Mouse (Mus musculus) embryo, embryonic 11 days (tissue): Measurements from ENCODE around the gene Prrc2b.

Experiments
- DNase-seq: peaks from one replicate; pipeline ENCODE4 v3.0.0-alpha.2; 2015

Gene Prrc2b

DNA sequence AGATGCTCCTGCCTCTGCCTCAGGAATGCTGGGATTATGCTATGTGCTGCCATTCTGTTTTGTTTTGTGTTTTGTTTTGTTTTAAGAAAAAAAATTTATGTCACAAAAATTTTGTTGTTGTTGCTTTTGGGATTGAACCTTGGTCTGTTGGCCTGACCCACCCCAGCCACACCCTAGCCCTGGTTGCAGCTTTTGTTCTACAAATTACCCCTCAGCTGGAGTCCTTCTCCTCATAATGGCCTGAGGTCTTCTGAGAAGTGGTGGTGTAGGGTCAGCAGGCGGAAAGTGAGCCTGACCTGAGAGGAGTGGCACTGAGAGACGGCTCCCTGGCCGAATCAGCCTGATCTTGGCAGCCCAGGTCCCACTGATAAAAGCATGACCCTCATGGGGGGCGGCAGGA is 11.8 kb downstream of the Prrc2b start:
- no peak for DNase-seq

DNA sequence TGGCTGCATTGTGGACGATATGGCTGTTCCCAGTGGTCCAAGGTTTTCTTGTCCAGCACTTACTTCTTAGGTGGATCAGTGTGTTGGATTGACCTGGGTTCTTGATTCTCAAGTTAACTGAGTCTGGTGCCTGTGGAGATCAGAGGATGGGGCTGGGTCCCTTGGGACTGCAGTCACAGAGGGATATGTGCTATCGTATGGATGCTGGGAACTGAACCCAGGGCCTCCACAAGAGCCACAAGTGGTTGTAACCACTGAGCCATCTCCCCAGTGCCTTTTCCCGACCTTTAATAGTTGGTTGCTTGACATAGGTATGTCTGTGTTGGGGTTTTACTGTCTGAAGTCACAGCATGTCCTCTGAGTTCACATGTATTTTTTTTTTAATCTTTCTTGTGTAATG is 12.2 kb downstream of the Prrc2b start:
- DNase-seq: no peak

DNA sequence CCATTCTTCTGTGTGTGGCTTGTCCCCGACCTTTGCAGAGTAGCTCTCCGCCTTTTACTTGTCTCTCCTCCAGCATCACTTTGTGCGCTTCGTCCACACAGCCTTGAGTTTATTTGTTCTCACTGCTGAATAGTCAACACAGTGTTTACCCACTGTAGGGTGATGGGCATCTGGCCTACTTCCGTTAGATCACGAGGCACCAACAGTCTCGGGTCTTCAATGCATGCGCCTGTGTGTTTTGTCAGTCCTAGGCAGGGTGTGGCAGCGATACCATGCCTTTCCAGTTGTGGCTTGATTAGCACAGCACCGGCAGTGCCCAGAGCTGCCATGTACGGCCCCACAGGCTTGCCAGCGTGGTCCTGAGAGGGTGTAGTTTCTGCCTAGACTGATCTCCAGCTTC is 13.6 kb downstream of the Prrc2b start:
- DNase-seq: no peak

DNA sequence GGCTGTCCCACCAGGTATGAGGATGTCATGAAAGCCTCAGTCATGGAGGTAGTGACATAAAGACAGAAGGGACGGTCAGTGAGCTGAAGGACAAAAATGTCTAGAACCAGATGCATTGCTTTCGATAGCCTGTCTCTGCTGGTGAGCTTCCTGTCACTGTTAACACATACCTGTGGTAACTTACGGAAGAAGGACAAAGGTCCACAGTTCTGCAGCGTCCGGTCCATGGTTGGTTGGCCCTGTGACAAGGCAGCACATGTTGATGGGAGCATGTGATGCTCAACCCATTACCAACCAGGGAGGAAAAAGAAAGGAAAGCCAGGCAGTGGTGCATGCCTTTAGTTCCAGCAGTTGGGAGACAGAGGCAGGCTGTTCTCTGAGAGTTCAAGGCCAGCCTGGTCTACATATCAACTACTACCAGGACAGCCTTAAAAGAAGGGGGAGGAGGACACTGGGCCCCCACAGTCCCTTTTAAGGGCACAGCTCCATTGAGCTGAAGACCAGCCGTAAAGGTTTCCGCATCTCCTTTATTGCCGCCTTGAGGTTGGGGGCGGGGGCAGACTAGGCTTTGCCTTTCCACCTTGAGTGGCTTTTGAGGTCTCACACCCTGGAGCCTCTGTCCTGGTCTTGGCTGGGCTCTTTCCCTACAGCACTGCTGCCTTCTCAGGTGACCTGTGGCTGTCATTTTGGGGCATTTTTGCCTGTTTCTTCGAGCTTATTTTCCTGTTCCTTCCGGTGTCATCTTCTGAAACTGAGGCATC is 14.3 kb downstream of the Prrc2b start:
- no peak for DNase-seq

DNA sequence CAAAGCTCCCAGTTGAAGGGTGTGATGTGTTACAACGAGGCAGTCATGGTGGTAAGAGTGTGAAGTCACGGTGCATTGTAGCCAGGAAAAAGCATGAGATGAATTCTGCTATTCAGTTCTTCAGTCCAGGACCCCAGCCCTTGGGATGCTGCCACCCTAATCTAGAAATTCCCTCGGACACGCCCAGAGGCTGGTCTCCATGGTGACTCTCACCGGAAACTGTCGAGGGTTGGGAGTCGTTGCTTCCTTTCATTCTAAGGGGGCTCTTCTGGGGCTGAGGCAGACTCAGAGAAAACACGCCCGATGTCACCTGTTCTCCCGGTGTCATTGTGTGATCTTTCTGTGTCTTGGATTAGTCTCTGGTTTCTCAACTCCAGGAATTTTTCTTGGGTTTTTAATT is 15.7 kb downstream of the Prrc2b start:
- DNase-seq: peak; percentile 69

DNA sequence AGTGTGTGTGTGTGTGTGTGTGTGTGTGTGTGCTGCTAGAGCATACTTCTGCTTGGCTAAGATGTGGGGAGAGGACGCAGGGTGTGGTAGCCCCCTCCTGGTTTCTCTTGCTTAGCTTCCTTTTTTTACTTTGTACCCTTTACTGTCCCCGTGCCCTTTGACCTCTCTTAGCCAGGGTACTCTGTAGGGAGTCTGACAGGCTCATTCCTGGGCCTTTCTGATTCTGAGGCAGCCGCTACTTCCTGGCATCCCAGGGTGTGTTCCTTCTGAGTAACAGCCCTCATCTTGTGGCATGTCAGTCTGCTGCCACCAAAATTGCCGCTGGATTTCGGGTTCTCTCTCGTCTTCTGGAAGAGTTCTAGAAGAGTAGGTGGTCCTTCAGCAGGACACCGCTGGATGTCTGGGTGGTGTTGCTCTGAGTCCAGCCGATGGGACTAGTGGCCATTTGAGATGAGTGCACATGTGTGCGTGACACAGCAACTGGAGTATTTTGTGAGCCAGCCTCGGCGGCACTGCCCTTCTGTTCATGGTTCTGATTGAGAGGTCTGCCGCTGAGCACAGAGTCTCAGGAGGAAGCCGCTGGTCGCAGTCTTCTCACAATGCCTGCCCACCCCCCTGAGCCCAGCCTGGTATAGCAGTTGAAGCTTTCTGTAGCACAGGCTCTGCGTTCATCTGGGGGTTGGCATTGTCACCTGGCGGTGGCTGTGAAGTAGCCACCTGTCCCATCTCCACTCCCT is 16.3 kb downstream of the Prrc2b start:
- DNase-seq: peak; percentile 46

DNA sequence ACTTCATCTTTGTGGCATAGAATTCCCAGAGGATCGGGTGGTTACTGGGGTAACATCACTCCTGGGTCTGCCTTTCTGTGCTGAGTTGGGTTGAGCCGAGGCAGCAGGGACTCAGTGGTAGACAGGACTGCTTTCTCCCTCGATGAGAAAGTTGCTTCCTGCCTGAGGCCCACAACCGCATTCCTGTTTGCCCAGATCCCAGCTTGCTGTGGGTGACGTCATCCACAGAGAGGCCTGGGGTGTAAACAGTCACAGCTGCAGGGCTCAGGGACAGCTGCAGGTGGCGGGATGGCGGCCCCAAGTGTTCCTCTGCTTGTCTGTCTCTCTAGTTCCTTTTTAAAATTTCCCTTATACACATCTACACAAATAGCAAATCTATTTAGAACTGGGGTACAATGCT is 16.9 kb downstream of the Prrc2b start:
- peak; percentile 82 for DNase-seq

DNA sequence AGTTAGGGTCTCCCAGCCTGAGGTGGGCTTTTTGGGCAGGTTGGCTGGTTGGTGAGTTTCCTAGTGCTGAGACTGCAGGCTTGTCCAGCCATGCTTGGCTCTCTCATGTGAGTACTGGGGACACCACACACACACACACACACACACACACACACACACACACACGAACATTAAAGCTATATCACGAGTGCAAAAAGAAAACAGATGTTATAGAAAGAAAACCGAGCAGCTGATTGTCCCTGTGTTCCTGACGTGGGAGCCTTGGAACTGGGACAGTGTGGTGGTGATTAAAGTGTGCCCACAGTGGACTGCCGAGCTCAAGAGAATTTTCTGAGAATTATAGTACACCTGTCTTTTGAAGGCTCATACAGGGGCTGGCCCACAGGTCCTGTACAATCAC is 18.4 kb downstream of the Prrc2b start:
- no peak for DNase-seq

DNA sequence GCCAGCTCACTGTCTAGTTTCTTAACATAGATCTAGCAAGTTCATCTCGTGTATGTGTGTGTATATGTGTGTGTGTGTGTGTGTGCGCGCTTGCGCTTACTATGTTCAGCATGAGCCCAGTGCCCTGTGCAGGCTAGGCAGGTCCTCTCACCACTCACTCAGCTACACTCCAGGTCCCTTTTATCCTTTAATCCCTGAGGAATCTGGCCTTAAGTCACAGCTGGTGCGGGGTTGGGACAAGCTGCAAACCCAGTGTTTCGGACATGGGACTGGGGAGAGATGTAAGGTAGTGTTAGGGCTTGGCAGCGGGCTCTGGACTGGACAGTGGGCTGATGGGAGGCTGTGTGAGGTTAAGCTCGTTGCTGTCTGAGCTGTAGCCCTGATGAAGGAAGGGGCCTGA is 19.1 kb downstream of the Prrc2b start:
- DNase-seq: no peak

DNA sequence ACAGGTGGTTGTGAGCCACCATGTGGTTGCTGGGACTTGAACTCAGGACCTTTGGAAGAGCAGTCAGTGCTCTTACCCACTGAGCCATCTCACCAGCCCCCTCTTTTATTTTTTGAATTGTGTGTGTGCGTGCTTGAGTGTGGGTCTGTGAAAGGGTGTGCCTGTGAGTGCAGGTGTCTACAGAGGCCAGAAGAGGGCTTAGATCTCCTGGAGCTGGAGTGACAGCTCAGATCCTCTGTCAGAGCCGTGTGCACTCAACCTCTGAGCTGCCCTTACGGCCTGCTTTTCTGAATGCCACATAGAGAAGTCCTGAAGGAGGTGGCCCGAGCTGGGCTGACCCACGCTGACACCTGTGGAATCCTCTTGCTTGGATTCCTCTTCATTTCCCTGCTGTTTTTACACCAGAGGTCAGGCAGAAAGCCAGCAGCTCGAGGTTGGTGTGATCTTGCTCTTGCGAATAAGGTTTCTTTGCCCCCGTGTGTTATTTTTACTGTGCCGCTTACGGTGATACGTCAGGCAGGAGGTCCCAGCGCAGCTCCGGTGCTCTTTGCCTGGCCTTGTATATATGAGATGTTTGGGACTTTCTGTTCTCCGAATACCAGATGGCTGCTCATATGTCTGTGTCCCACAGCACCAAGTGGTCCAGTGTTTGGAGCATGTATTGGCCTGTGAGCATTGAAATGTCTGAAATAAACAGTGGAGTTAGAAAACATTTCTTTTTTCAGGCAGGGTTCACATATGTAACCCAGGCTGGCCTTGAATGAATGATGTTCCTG is 21.0 kb downstream of the Prrc2b start:
- no peak for DNase-seq

DNA sequence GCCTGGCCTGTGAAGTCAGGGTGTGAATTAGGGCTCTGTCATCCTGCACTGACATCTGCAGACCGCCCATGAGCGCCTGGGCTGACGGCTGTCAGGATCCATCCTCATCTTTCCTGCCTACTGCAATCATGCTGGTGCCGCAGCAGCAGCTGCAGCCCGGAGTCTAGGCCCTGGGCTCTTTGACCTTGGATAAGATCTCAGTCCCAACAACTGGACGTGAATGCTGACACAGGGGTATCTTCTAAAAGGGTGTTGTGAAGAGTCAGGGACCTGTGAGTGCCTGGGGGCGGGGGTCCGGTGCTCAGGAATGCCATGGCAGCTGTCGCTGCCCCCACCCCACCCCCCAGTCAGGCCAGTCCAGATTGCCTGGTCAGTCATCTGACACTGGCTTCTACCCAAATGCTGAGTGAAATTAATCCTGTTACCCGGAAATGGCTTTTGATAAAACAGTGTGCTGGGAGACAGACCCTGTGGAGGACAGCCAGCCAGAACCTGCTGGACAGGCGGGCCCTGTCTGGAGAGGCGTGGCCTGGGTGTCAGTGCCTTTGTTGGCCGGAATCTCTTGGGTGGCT is 23.4 kb downstream of the Prrc2b start:
- DNase-seq: peak; percentile 85

DNA sequence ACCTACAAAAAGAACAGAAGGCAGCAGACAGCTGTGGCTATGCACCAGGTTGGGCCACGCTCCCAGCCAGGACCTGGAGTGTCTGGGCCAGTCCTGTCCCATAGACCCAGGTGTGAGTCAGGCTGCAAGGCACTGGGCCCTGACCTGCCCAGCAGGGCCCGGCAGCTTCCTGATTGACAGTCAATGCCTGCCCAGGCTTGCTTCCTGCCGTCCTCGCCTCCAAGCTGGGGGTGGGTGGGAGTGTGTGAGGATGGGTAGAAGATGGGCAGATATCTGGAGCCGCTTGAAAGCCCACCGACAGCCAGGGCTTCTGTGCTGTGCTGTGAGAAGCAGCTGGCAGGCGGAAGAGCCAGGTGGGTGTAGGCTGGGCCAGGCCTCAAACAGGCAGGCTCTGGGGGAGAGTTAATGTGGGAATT is 24.2 kb downstream of the Prrc2b start:
- peak; percentile 37 for DNase-seq

DNA sequence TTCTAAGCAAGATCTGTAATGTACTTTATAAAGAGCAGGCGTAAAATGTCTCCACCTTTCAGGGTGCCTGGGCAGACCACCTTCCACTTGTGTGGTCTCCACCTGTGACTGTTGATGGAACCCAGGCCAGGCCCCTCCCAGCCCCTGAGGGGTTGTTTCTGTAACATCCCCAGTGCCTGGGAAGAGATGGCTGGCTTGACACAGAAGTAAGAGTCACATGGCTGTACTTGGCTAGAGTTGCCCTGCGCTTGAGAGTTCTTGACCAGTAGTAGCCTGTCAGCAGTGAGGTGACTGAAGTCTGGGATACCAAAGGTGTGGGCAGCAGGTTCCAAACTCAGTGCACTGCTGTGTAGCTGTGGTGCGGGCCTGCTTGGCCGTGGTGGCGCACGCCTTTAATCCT is 24.6 kb downstream of the Prrc2b start:
- DNase-seq: no peak

DNA sequence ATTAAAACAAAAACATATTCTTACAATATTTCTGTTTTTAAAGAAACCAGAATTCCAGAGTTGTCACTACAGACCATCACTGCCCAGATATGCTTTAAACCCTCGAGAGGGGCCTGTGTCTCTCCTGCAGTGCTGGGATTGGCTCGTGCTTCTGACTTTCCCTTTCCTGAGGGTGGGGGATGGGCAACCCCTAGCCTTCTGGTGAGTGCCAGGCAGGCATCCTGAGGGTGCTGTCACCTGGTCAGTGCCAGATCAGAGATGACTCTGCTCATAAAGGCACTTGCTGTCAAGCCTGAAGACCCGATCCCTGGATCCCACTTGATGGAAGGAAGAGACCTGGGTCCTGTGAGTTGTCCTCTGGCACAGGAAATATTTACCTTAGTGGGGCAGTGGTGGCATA is 26.0 kb downstream of the Prrc2b start:
- DNase-seq: no peak

DNA sequence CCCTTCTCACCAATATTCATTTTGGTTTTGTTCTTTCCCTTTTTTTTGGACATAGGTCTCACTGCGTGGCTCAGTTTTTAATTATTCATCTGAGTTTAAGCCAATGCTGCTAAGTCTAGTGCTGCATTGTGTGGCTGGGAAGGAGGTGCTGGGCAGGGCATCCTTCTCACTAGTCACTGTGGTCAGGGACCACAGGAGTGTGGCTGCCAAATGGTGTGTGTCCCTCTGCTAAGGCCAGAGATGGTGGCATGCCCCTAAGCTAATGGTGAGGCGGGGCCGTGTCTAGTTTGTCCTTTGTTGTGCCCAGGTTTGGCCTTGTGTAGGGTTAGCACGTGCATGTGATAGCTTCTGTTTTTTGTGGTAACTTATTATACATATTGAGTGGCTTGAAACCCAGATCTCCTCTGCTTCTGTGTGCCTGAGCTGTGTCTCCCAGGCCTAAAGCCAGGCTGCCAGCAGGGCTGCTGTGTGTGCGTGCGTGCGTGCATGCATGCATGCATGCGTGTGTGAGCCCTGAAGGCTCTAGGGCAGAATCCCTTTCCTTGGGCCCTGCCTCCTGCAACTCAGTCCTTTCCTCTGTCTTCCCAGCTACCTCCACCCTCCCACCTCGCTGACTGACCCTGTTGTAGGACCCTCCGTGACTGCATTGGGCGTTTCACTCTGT is 26.6 kb downstream of the Prrc2b start:
- no peak for DNase-seq

DNA sequence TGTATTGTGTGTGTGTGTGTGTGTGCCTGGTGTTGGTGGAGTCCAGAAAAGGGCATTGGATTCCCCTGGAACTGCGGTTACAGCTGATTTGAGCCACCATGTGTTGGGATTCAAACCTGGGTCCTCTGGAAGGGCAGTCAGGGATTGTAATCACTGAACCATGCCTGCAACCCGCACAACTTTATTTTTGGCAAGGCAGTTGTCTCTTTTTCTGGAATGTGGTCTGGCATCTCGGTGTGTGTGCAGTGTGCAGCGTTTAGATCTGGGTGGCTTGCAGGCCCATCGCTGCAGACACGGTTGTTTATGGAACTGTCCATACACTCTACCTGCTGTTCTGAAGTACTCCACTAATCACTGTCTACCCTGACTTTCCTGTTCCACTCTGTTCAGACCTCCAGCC is 28.5 kb downstream of the Prrc2b start:
- no peak for DNase-seq

DNA sequence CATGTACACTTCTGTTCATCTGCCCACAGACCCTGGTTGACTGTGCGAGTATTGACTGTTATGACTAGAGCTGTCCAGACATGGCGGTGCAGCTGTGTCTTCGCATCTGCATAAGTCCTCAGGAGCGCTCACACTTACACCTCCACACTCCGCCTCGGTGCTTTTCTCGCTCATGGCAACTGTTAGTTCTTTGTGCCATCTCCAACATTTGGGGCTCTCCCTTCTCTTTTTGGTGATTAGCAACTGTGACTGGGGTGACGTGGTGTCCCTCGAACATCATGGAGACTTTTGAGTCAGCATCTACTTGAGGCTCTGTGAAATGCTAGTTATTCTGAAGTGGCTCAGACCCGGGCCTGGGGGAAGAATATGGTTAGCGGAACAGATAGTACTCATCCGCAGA is 29.2 kb downstream of the Prrc2b start:
- no peak for DNase-seq

DNA sequence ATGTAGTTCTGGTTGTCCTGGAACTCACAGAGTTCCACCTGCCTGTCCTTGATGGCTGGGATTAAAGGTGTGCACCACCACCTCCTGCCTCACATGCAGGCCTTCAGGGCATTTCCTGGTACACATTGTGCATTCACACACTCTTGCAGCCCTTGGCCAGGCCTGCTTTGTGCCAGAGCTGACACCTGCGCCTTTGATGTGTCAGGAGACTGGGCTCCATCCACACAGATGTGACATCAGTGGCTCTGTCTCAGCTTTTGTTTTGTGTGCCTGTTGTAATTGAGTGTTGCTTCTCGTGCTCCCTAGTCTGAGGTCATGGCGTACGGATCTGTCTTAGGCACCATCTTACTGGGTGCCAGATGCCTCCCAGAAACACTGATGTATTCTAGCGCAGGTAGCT is 30.5 kb downstream of the Prrc2b start:
- no peak for DNase-seq

DNA sequence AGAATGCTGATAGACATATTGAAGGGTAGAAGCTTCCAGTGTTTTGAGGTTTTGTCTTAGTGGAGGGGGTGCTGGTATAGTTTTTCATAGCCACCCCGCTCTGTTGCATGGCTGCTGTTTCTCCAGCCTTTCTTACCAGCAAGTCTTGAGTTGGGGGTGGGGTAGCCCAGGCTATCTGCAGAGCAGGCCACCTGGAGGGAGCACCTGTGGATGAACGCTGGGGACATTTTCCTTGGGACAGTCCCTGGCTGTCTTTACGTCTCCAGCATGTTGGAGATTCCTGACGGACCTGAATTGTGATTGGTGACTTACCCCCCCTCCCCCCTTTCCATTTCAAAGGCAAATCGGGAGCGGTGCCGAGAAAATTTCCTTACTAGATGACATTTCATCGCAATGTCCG is 31.2 kb downstream of the Prrc2b start:
- DNase-seq: no peak

DNA sequence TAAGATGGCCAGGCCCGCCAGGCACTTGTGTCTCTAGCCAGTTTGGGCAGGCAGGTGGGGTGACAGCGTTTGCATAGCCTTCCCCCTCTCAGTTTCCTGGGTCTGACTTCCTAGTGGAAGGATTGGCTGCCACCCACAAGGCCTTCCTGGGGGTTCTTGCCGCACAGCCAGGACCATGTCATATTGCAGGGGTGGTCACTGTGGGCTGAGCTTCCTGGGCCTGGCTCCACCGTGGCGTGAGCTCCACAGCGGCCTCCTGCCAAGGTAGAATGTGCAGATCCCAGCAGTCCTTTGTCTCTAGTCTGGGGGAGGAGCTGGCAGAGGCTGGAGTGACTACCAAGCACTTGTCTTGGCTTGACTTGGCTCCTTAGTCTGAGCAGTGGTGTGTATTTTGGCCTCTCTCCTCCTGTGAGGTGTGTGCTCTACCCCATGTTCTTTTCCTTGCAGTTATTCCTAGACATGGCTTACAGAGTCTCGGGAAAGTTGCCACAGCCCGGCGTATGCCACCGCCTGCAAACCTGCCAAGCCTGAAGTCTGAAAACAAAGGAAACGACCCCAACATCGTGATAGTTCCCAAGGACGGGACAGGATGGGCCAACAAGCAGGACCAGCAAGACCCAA is 31.9 kb downstream of the Prrc2b start:
- no peak for DNase-seq

DNA sequence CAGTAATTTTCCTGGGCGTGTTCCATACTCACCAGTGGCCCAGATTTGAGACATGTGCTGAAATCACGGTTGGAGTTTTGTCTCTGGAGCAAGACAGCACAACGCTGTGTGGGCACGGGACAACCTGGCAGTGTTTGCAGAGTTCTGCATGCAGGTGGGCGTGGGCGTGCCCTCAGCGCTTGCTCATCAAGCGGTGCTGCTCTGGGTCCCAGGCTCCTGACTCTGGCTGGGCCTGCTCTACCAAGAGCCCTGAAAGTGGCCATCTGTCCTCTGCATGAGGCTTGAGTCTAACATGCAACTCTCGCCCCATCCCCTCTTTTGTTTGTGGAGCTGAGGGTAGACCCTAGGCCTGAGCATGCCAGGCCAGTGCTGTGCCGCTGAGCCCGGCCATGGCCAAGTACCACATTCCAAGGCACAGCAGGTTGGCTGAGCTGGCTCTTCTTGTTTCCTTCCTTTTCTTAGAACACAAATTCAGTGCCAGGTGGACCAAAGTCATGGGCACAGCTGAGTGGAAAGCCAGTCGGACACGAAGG is 36.2 kb downstream of the Prrc2b start:
- no peak for DNase-seq

DNA sequence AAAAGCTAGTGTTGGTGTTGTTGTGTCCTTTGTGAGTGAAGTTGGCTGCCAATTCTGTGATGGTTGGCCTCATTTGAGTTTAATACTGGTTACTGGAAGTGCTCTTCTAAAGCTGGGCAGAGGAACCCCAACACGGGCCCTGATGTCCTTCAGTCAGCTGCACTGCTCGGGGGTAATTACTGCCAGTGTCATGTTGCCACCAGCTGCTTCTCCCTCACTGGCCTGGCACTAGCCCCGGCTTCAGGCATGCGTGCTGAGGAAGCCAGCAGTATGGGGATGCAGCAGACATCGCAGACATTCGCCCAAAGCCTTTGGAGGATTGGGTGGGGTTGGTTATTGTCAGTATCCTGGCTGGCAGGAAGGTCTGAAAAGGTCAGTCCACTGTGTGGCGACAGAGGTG is 36.8 kb downstream of the Prrc2b start:
- DNase-seq: no peak
